Mouse (Mus musculus) megakaryocyte, embryonic 14.5 days (primary cell): ENCODE results near the gene Ptprr. TPM values are rescaled to one million over a fixed set of nuclear protein-coding genes. Genes with fewer than 3 reads are reported as not detected.

Experiments
- H3K27me3 ChIP-seq: replicated peaks from 2 replicates; pipeline ENCODE3; 2012; ENCODE audit warnings: inconsistent platforms
- H3K36me3 ChIP-seq: replicated peaks from 2 replicates; pipeline ENCODE3; 2012; ENCODE audit warnings: low read length, inconsistent platforms, mixed read lengths
- H3K4me1 ChIP-seq: 2 replicates; pipeline ENCODE4 v1.6.1; 2012; ENCODE audit warnings: inconsistent platforms
- H3K4me3 ChIP-seq: replicated peaks from 2 replicates; pipeline ENCODE3; 2012; ENCODE audit warnings: moderate library complexity, mild to moderate bottlenecking, inconsistent platforms
- H3K9me3 ChIP-seq: 2 replicates; pipeline ENCODE4 v1.6.1; 2012; ENCODE audit warnings: inconsistent platforms
- FLI1 ChIP-seq: IDR thresholded peaks from 2 replicates; pipeline ENCODE4 v1.6.1; 2012; ENCODE audit warnings: low read length, inconsistent platforms, mixed read lengths
- GATA1 ChIP-seq: IDR thresholded peaks from 3 replicates; pipeline ENCODE4 v1.6.1; 2012; ENCODE audit warnings: mixed read lengths, low read length, inconsistent platforms, borderline replicate concordance
- polyA plus RNA-seq: library from polyadenylated mRNA; stranded (reverse); fragments of >175 nt; gene quantifications from 2 replicates; pipeline ENCODE4 v1.2.3, GENCODE M21; 2012; ENCODE audit warnings: low replicate concordance; ENCODE audit not compliant: insufficient read depth

Ptprr gene
- polyA plus RNA-seq, 1 experiment: not detected

- peaks cover 16% of the 10 kb centered on the region for H3K9me3 ChIP-seq
- no peaks in the 10 kb centered on the region for H3K4me1 ChIP-seq
- TF ChIP-seq GATA1 (no peak), FLI1 (no peak)
- H3K36me3 ChIP-seq: no peaks in the 10 kb centered on the region
- H3K4me3 ChIP-seq: peak within 1 kb of the TSS; percentile 16
- no peaks in the 10 kb centered on the region for H3K27me3 ChIP-seq
These were observed 96.0 kb downstream of the Ptprr start, which contains the start of gene 4933416C03Rik for GRCm38 (mm10) chr10:116113867-116114474. Gene 4933416C03Rik, minus strand, starts transcription at chr10:116113917.

- Histone ChIP-seq H3K4me3 (no peak overlapping the region), H3K27me3 (no peaks in the 10 kb centered on the region), H3K9me3 (peaks cover 19% of the 10 kb centered on the region), H3K36me3 (no peaks in the 10 kb centered on the region), H3K4me1 (no peaks in the 10 kb centered on the region)
- TF ChIP-seq FLI1: no peak
- no peak for TF ChIP-seq GATA1
These were observed 98.1 kb downstream of the Ptprr start for GRCm38 (mm10) chr10:116115881-116116677.

- no peaks in the 10 kb centered on the region for H3K36me3 ChIP-seq
- TF ChIP-seq GATA1 (no peak), FLI1 (no peak)
- peaks cover 19% of the 10 kb centered on the region for H3K9me3 ChIP-seq
These were observed 99.0 kb downstream of the Ptprr start for GRCm38 (mm10) chr10:116117060-116117459.

GRCm38 (mm10) chr10:116121463-116121862 is 103.5 kb downstream of the Ptprr start:
- Histone ChIP-seq H3K9me3 (peaks cover 3% of the 10 kb centered on the region; the same call in 1 of the 2 replicates), H3K36me3 (no peaks in the 10 kb centered on the region), H3K27me3 (no peaks in the 10 kb centered on the region), H3K4me1 (no peaks in the 10 kb centered on the region), H3K4me3 (no peak overlapping the region)
- TF ChIP-seq FLI1 (no peak), GATA1 (no peak)

More at GRCm38 (mm10) chr10:116117060-116117459, 99.0 kb downstream of the Ptprr start:
- Histone ChIP-seq H3K27me3 (no peaks in the 10 kb centered on the region), H3K4me1 (no peaks in the 10 kb centered on the region), H3K4me3 (no peak overlapping the region)

- no peaks in the 10 kb centered on the region for H3K36me3 ChIP-seq
These were observed 105.8 kb downstream of the Ptprr start for GRCm38 (mm10) chr10:116123808-116124207.

GRCm38 (mm10) chr10:116125364-116125763 is 107.4 kb downstream of the Ptprr start:
- H3K27me3 ChIP-seq: no peaks in the 10 kb centered on the region
- H3K36me3 ChIP-seq: no peaks in the 10 kb centered on the region
- H3K4me1 ChIP-seq: no peaks in the 10 kb centered on the region
- peaks cover 2% of the 10 kb centered on the region; the same call in 1 of the 2 replicates for H3K9me3 ChIP-seq
- H3K4me3 ChIP-seq: no peak overlapping the region
- TF ChIP-seq GATA1: no peak
- no peak for TF ChIP-seq FLI1

More at GRCm38 (mm10) chr10:116123808-116124207, 105.8 kb downstream of the Ptprr start:
- Histone ChIP-seq H3K4me1 (no peaks in the 10 kb centered on the region), H3K27me3 (no peaks in the 10 kb centered on the region), H3K9me3 (peaks cover 3% of the 10 kb centered on the region; the same call in 1 of the 2 replicates), H3K4me3 (no peak overlapping the region)
- no peak for TF ChIP-seq GATA1
- no peak for TF ChIP-seq FLI1

- Histone ChIP-seq H3K9me3 (no peaks in the 10 kb centered on the region), H3K36me3 (no peaks in the 10 kb centered on the region), H3K4me3 (no peak overlapping the region), H3K4me1 (no peaks in the 10 kb centered on the region), H3K27me3 (no peaks in the 10 kb centered on the region)
- TF ChIP-seq GATA1: no peak
- no peak for TF ChIP-seq FLI1
These were observed 112.4 kb downstream of the Ptprr start for GRCm38 (mm10) chr10:116130401-116130800.

DNA sequence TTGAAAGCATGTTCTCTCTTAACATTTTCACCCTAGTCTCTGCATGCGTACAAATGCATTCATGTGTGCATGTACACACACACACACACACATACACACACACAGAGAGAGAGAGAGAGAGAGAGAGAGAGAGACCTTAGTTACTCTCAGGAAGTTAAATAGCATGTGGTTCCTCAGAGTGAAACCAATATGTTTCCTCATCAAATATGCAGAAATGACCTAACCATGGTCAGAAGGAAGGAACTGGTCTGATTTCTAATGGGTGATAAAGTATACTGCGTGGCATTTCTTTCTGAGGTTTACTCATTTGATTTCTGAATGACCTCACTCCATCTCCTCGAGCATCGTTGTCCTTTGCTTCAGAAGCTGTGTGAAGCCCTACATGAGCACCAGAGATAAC is 113.2 kb downstream of the Ptprr start:
- Histone ChIP-seq H3K4me1 (no peaks in the 10 kb centered on the region), H3K4me3 (no peak overlapping the region), H3K36me3 (no peaks in the 10 kb centered on the region), H3K9me3 (no peaks in the 10 kb centered on the region), H3K27me3 (no peaks in the 10 kb centered on the region)
- TF ChIP-seq GATA1 (no peak), FLI1 (no peak)

DNA sequence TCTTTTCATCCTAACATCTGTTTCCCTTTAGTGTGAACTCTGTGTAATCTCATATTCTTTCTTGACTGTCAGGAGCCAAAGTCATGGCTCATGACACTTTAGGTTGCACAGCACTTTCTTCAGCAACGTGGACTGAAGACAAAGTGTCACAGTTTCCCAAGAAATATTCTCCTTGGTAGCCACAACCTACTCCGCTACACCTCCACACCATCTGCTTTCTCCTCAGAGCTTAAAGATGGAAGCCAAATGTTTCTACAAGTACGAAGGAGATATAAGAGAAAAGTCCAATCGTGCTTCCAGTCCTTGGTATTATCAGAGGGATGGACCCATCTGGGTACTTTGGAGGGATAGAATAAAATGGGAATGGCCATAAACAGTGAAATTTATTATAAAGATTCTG is 114.2 kb downstream of the Ptprr start:
- Histone ChIP-seq H3K4me1 (no peaks in the 10 kb centered on the region), H3K27me3 (no peaks in the 10 kb centered on the region), H3K36me3 (no peaks in the 10 kb centered on the region), H3K4me3 (no peak overlapping the region), H3K9me3 (no peaks in the 10 kb centered on the region)
- TF ChIP-seq FLI1 (no peak), GATA1 (no peak)

DNA sequence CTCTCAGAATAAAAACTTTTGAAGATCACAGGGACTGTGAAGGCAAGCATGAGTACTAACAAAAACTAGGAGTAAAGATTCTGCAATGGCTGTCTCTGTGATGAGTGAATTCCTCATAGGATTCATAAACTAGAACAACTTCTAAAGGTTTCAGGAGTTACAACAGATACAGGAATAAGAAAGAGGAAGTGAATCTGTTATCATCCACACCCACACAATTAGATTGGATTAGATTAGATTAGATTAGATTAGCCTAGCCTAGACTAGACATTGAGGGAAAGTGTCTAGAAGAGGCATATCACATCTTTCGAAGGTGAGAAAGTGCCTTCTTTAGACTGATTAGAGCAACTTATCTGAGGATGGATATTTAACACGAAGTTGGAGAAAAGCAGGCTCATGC is 117.2 kb downstream of the Ptprr start:
- H3K4me1 ChIP-seq: no peaks in the 10 kb centered on the region
- H3K36me3 ChIP-seq: no peaks in the 10 kb centered on the region
- TF ChIP-seq GATA1 (no peak), FLI1 (no peak)
- H3K9me3 ChIP-seq: peaks cover 10% of the 10 kb centered on the region
- H3K27me3 ChIP-seq: no peaks in the 10 kb centered on the region
- H3K4me3 ChIP-seq: no peak overlapping the region
